Mouse (Mus musculus) splenic B cell, adult 2 months (primary cell): Measurements from ENCODE around the gene Mrpl2.
A peak's percentile ranks its signal among the peaks of the same experiment; 100 is the strongest.

Source experiments
- DNase-seq: peaks from one replicate; pipeline ENCODE4 v3.0.0-alpha.2; 2011; ENCODE audit warnings: low read depth, low spot score
- H3K27me3 ChIP-seq: 2 replicates; pipeline ENCODE4 v1.6.1; 2012; ENCODE audit warnings: mild to moderate bottlenecking, low read length, moderate library complexity, mixed read lengths; ENCODE audit not compliant: control insufficient read depth, poor library complexity, insufficient read depth, severe bottlenecking
- H3K36me3 ChIP-seq: 2 replicates; pipeline ENCODE4 v1.6.1; 2012; ENCODE audit warnings: mild to moderate bottlenecking, low read length, moderate library complexity, mixed read lengths; ENCODE audit not compliant: control insufficient read depth, poor library complexity, insufficient read depth, severe bottlenecking

Mrpl2 gene

DNA sequence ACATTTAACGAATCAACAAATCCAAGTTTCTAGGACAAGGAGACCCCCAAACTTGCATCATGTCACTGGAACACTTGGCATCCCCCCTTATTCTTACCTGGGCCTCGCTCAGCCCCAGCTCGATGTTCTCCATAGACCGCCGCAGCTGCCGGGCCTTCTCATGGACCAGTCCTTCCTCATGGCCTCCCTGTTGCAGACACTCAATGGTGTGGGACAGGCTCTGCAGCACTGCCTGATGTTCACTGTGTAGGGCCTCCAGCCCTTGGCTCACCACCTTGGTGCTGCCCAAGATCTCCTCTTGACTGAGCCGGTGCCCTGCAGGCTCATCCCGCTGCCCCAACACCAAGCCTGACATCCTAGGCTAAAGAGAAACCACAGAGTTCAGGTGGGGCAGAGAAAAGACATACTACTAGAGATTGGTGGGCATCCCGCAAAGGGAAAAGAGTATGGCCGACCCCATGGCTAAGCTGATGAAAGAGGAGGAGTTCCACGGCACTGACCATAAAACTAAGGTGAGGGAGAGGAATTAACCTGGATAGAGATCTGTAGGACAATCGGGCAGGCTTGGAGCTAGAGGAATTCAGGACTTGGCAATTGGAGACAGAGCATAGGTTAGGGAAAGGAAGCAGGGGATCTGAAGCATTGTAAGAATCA, 1.8 kb upstream of the Mrpl2 start:
- Histone ChIP-seq H3K36me3 (peaks cover 1% of the 10 kb centered on the region; the same call in 1 of the 2 replicates), H3K27me3 (no peaks in the 10 kb centered on the region)
- no peak for DNase-seq

DNA sequence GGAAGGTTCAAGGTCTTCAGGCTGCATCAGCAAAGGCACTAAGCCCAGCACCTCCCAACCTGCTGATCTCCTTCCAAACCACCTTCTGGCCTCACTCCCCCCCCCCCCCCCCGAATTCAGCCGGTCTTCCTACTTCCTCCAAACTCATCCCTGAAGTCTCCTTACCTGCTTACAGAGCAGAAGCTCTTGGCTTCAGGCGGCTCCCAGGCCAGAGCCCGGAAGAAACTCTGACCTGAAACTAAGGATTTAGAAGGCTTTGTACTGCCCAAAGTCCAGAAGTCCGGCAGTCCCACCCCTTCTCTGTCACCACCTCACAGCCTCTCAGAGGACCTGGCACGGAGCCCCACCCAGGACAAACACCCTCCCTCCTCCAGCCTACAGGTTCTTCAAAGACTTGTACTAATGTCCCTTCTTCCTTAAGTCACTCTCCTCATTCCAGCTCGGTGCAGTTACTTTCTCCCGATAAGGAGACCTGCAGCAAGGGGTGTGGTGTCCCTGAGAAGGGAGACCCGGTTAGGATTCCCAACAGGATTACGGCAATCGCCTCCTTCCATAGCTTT, 1.0 kb upstream of the Mrpl2 start:
- peak; percentile 17 for DNase-seq
- H3K27me3 ChIP-seq, result no peaks in the 10 kb centered on the region
- H3K36me3 ChIP-seq, result peaks cover 1% of the 10 kb centered on the region; the same call in 1 of the 2 replicates

DNA sequence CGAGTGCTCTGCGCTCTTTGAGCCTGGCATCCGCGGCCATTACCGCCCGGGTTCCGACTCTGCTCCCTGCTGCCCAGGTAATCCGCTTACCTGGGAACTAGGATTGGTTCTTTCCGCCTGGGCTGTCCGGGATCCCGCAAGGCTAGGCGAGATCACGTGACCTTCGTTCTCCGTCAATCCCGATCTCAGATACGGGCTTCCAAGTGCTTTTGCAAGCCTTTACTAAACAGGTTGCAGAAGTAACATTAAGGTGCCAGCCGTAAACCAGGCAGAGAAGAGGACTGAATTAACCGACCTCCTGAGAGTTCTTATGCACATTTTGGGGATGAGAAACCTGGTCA, 263 bp downstream of the Mrpl2 start:
- no peaks in the 10 kb centered on the region for H3K27me3 ChIP-seq
- DNase-seq, result no peak
- no peaks in the 10 kb centered on the region for H3K36me3 ChIP-seq

DNA sequence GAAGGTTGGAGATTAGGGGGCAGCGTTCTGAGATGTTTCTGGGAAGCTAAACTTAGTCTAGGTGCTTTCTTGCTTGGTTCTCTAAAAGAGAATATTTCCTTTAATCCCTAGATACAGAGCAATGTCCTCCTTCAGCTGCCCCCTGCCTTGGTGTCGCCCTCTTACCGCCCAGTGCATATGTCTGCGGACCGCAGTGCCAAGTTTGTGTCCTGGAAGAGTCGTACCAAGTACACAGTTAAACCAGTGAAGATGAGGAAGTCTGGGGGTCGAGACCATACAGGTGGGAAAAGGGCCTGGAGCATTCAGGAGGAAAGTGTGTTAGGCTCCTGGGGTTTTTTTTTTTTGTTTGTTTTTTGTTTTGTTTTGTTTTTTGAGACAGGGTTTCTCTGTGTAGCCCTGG, 1.2 kb downstream of the Mrpl2 start:
- Histone ChIP-seq H3K36me3 (no peaks in the 10 kb centered on the region), H3K27me3 (no peaks in the 10 kb centered on the region)
- DNase-seq, result no peak

DNA sequence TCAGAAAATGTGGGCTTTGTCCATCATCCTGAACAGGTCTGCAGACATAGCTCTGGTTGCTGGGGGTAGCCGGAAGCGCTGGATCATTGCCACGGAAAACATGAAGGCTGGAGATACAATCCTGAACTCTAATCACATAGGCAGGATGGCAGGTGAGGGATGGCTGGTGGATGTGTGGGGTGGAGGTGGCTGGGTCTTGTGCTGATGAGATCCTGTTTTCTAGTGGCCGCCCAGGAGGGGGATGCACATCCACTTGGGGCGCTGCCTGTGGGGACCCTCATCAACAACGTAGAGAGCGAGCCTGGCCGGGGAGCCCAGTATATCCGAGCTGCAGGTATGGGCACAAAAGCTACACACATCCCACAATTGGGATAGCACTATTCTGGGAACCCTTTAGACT, 2.4 kb downstream of the Mrpl2 start:
- H3K36me3 ChIP-seq, result no peaks in the 10 kb centered on the region
- no peak for DNase-seq
- H3K27me3 ChIP-seq, result no peaks in the 10 kb centered on the region

DNA sequence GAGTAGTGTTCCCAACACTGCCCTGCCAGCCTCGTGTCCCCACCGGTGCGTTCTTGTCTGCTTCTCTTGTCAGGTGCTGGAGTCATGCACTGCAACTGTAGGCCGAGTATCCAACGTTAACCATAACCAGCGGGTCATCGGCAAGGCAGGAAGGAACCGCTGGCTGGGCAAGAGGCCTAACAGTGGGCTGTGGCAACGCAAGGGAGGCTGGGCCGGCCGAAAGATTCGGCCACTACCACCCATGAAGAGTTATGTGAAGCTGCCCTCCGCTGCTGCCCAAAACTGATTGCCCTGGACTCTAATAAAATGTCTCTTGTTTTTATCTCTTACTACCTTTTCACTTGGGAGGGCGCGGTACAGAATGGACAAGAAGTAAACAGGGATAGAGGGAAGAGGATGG, 3.8 kb downstream of the Mrpl2 start:
- no peaks in the 10 kb centered on the region for H3K27me3 ChIP-seq
- no peaks in the 10 kb centered on the region for H3K36me3 ChIP-seq
- DNase-seq, result no peak

DNA sequence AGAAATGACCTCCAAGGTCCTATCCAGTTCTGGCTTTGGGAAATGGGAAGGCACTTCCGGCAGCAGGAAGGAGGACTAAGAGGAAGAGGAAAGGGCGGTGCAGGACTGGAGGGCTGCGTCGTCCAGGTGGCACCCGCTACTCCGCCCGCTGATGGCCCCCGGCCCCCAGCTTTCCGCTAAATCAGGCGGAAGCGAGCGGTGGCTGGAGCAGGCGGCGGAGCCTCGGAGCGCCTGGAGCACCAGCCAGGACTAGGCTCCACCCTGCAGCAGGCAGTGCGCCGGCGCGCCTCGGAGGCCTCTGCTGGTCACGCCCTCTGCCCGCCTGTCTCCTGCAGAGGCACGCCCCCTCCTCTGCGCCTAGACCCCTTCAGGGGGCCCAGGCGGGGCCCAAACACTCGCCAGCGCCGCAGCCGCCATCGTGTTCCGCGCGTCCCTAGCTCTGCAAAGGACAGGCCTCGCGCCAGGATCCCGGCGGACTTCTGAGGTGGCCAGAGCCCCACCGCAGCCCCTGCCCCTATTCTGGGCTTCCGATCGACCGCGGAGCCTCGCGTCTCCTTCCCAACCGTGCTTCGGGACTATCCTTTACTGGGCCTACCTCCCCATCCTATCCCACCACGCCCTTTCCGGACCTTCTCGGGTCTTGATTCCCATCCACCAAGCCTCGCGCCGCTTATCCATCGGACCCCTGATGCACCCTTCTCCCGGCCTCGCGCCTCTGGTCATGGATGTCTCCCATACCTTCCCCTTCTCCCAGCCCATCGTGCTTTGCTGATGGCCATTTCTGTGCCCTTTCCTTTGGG, 4.4 kb downstream of the Mrpl2 start, which contains the start of gene Cul7:
TSS of gene Cul7 (plus strand) at position 106 of the 800 bp plus-strand sequence.
- peak; percentile 74 for DNase-seq
- H3K36me3 ChIP-seq, result no peaks in the 10 kb centered on the region
- no peaks in the 10 kb centered on the region for H3K27me3 ChIP-seq

DNA sequence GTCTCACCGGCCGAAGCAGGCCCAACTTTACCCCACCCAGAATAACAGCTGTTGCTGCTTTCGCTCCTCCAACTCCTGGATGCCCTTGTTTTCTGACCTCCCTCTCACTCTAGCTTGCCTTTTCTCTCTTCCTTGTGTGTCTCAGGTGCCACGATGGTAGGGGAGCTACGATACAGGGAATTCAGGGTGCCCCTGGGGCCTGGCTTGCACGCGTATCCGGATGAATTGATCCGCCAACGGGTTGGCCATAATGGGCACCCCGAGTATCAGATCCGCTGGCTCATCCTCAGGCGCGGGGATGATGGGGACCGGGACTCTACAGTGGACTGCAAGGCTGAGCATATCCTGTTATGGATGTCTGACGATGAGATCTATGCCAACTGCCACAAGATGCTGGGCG, 5.3 kb downstream of the Mrpl2 start:
- Histone ChIP-seq H3K36me3 (no peaks in the 10 kb centered on the region), H3K27me3 (no peaks in the 10 kb centered on the region)
- DNase-seq, result no peak

DNA sequence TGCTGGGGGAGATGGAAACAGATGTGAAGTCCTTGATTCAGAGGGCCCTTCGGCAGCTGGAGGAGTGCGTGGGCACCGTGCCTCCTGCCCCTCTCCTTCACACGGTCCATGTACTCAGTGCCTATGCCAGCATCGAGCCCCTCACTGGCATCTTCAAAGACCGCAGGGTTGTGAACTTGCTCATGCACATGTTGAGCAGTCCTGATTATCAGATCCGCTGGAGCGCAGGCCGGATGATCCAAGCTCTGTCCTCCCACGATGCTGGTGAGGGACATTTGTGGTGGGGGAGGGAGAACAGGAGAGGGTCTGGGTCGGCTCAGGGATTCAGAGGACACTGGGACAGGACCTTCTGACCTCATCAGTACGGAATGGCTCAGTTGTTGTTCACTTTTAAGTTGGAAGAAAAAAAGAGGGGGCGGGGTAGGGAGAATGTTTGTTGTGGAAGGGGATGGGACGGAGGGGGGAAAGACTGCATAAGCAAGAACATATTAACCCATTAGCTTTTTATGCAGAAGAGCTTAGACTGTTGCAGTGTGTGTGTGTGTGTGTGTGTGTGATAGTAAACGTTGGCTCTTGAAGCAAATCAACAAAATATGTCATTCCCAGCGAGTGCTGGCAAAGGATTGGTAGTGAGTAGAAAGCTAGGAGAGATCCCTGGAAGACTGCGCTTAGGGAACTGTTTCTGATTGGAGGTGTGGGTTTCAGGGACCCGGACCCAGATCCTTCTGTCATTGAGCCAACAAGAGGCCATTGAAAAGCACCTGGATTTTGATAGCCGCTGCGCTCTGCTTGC, 5.9 kb downstream of the Mrpl2 start:
- DNase-seq, result no peak
- H3K27me3 ChIP-seq, result no peaks in the 10 kb centered on the region

DNA sequence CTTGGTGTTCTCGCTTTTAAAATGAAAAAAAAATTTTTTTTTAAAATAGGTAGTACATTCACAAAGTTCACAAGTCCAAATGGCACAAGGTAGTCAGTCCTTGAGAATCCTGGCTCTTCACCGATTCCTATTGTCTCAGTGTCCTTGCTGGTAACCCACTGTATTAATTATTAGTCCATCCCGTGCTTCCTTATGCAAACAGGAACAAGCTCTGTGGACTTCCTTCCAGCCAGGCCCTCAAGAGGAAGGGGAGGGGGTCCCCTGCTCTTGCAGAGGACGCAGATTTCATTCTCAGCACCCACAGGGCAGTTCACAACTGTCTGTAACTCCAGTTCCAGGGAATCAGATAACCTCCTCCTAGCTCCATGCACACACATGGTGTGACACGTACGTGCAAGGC, 10.0 kb downstream of the Mrpl2 start:
- no peaks in the 10 kb centered on the region for H3K36me3 ChIP-seq
- no peak for DNase-seq
- H3K27me3 ChIP-seq, result no peaks in the 10 kb centered on the region

More for the DNA sequence above, 5.9 kb downstream of the Mrpl2 start:
- H3K36me3 ChIP-seq, result no peaks in the 10 kb centered on the region

DNA sequence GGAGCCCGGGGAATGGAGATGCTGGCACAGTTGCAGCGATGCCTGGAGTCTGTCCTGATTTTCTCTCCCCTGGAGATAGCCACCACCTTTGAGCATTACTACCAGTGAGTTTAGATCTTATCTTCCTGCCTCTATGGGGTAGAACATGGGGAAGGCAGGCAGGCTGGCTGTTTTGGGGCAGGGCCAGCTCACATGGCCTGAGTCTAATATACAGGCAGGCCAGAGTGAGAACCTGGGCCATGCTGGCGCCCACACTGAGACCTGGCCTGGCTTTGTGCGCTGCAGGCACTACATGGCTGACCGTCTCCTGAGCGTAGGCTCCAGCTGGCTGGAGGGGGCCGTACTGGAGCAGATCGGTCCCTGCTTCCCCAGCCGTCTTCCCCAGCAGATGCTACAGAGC, 15.3 kb downstream of the Mrpl2 start:
- Histone ChIP-seq H3K36me3 (0 out of 2 replicates have a peak, but pooled peaks cover 1% of the 10 kb centered on the region), H3K27me3 (no peaks in the 10 kb centered on the region)
- DNase-seq, result no peak

DNA sequence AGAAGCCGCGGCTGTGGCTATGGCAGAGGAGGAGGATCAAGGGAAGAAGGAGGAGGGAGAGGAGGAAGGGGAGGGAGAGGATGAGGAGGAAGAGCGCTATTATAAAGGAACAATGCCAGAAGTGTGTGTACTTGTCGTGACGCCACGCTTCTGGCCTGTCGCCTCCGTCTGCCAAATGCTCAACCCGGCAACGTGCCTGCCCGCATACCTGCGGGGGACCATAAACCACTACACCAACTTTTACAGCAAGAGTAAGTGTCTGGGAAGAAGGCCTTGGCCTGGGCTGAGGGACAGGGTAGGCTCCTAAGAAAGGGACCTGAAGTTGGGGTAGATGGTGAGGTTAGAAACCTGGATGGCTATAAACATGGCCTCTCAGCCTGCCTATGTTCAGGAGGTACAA, 16.0 kb downstream of the Mrpl2 start:
- Histone ChIP-seq H3K27me3 (no peaks in the 10 kb centered on the region), H3K36me3 (peaks cover 5% of the 10 kb centered on the region; the same call in 1 of the 2 replicates)
- DNase-seq, result no peak

DNA sequence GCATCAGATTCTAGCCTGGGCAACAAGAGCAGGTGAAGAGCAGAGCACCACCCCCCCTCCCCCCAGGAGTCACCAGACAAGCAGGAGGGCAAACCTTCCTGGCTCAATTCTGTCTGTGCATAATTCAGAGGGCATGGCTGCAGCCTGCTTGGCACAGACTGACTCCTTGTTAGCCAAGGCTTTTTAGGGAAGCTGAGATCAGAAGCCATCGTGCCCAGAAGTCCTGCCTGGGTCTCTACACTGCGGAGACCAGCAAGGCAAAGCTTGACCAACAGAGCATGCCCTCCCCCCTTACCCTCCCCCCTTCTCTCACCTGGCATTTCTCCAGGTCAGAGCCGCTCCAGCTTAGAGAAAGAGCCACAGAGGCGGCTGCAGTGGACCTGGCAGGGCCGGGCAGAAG, 16.7 kb downstream of the Mrpl2 start:
- Histone ChIP-seq H3K27me3 (no peaks in the 10 kb centered on the region), H3K36me3 (peaks cover 7% of the 10 kb centered on the region; the same call in 1 of the 2 replicates)
- DNase-seq, result no peak

DNA sequence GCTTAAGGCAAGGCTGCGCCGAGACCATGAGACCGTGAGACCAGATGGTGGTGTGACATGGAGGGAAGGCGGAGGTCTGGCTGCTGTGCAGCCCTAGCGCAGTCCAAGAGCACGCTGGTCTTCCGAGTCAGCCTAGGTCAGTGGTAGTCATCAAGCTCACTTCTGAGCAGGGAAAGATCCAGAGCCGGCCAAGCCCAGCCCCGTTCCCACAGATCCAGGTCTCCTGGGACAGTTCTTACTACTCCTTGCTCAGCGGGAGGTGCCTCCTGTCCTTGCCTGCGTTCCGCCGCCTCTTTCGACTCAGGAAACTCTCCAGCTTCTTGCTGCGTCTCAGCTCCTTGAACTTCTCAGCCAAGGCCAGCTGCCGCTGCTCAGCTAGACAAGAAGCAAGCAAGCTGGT, 21.7 kb downstream of the Mrpl2 start:
- DNase-seq, result no peak
- H3K36me3 ChIP-seq, result peaks cover 14% of the 10 kb centered on the region
- no peaks in the 10 kb centered on the region for H3K27me3 ChIP-seq

DNA sequence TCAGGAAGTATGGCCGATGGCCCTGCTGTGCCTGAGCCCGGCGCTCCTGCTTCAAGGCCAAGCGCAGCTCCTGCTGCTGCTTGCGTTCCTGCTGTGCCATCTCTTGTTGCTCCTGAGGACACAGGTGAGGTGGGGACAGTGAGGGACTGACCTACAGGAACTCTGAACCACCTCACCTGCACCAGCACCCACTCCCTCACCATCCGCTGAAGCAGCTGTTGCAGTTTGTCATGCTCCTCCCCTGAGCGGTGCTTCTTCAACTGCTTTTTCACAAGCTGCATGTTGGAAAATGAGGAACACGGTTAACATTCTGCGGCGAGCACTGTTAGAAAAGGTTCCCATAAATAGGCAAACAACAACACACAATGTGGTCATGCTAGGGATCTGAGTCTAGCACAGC, 23.9 kb downstream of the Mrpl2 start:
- H3K27me3 ChIP-seq, result no peaks in the 10 kb centered on the region
- H3K36me3 ChIP-seq, result peaks cover 14% of the 10 kb centered on the region
- DNase-seq, result no peak
